Mouse (Mus musculus): ENCODE data around the gene Cdc42bpg. TPM values are rescaled to one million over a fixed set of nuclear protein-coding genes. Genes with fewer than 3 reads are reported as not detected.

The Cdc42bpg gene
- polyA plus RNA-seq, 1 experiment from 2014 or later = 1.0 TPM

DNA sequence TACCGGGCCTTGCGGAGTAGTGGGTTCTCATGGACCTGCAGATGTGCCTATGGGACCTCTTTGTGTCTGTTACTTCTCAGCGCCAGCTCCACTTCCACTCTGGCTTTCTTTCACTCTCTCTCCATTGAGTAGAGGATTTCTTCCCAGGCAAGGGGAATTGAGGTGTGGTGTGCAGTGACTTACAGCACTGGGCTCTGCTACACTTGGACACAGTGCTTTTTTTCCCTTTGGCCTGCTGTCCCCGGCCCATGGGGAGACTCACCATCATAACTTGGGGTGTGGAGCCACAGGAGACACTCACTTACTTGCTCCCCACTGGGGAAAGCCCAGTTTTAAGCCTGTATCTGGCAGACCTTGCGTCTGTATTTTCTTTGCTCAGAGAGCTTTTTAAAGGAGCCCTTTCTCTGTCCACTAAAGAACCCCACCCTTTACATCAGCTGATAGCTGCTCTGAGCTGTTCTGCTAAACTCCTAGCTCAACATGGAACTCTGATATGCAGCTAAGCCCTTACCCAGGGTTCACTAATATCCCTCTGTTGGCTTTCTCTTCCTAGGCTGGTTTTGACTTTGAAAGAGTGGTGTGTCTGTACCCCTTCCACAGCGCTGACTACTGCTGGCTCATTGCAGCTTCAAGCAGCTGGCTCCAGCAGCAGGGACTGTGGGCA is 26.6 kb upstream of the Cdc42bpg start:
- Histone ChIP-seq H3K9me3 (replicated peaks; ENCODE audit: low read length) (no peaks in the 10 kb centered on the region), H3K4me1 (replicated peaks; ENCODE audit: insufficient read depth, low read length) (peaks cover 33% of the 10 kb centered on the region), H3K9ac (ENCODE audit: low read depth, low read length) (peak overlapping the region; percentile 35; the same call in 1 of the 2 replicates), H3K27me3 (ENCODE audit: insufficient read depth, low read length) (no peaks in the 10 kb centered on the region), H3K36me3 (ENCODE audit: insufficient read depth, low read length) (peaks cover 22% of the 10 kb centered on the region), H3K27ac (0 out of 2 replicates have a peak overlapping the region, but pooled peaks have one; percentile 52), H3K4me2 (ENCODE audit: low read length) (peak overlapping the region; percentile 94), H3K4me3 (replicated peaks; ENCODE audit: low read depth, low read length) (no peak overlapping the region)
- 86% methylated on average over 6 of the region's 6 CpGs for WGBS
- ATAC-seq (replicated peaks; ENCODE audit: low FRiP score, low read depth) (no peak), DNase-seq (ENCODE audit: low spot score) (no peak)
- TF ChIP-seq CTCF (IDR thresholded peaks at IDR 0.05; ENCODE audit: low read depth) = no peak

DNA sequence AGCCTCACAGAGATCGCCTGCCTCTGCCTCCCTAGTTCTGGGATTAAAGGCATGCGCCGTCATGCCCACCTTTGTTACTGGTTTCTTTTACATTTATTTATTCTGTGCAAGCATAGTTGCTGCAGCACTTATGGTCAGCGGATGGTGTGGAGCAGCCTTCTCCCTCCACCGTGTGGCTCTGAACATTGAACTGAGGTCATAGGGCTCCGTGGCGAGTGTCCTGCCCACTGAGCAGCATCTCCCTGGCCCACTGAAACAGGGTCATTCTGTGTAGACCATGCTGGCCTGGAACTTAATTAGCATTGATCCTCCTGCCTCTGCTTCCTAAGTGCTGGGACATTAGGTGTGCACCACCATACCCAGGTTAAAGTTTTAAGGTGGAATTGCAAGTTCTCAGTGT is 25.7 kb upstream of the Cdc42bpg start:
- DNase-seq (ENCODE audit: low spot score) = no peak
- 0 out of 2 replicates have a peak overlapping the region, but pooled peaks have one; percentile 35 for H3K9ac ChIP-seq (ENCODE audit: low read depth, low read length)
- no peaks in the 10 kb centered on the region for H3K9me3 ChIP-seq (replicated peaks; ENCODE audit: low read length)
- no peak overlapping the region for H3K27ac ChIP-seq
- no peak overlapping the region for H3K4me2 ChIP-seq (ENCODE audit: low read length)
- H3K4me3 ChIP-seq (replicated peaks; ENCODE audit: low read depth, low read length) = no peak overlapping the region
- TF ChIP-seq CTCF (IDR thresholded peaks at IDR 0.05; ENCODE audit: low read depth) = no peak
- no peak for ATAC-seq (replicated peaks; ENCODE audit: low FRiP score, low read depth)
- H3K4me1 ChIP-seq (replicated peaks; ENCODE audit: insufficient read depth, low read length) = peaks cover 32% of the 10 kb centered on the region
- 64% methylated on average over 7 of the region's 7 CpGs for WGBS
- H3K27me3 ChIP-seq (ENCODE audit: insufficient read depth, low read length) = no peaks in the 10 kb centered on the region
- H3K36me3 ChIP-seq (ENCODE audit: insufficient read depth, low read length) = peaks cover 26% of the 10 kb centered on the region

DNA sequence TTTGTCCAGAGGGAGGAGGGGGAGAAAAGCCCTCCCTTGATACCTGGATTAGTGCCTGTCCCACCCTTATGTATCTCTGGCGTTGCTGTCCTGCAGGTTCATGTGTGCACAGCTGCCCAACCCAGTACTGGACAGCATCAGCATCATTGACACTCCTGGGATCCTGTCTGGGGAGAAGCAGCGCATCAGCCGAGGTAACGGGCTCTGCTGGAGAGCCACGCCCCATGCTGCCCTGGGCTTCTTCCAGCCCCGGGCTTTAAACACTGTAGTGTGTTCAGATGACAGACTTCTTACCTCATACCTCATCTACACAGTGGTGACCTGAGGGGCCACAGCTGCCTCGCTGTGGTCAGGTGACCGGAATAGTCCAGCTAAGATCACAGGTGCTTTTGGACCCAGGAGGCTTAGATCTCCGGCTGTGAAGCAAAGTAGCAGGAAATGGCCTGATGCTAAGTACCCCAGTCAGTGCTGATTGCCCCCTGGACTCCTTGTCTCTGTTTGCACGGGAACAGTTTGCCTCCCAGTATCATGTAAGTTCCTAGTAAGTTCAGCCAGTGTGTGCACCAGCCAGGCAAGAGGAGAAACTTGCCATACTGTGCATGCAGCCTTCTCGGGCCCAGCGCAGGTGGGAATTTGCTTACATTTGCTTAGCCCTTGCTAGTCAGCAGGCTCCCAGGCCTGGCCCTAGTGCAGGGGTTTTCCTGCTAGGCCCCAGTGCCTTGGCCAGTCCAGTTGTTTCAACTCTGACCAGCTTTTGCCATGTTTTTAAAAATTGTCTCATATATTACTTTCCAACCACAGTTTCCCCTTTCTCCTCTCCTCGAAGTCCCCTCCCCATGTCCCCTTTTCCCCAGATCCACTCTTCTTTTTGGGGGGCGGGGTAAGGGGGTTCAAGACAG is 24.9 kb upstream of the Cdc42bpg start:
- no peak overlapping the region for H3K27ac ChIP-seq
- no peaks in the 10 kb centered on the region for H3K9me3 ChIP-seq (replicated peaks; ENCODE audit: low read length)
- peaks cover 30% of the 10 kb centered on the region for H3K36me3 ChIP-seq (ENCODE audit: insufficient read depth, low read length)
- no peak overlapping the region for H3K4me2 ChIP-seq (ENCODE audit: low read length)
- 74% methylated on average over 14 of the region's 14 CpGs for WGBS
- no peak for DNase-seq (ENCODE audit: low spot score)
- H3K4me1 ChIP-seq (replicated peaks; ENCODE audit: insufficient read depth, low read length) = peaks cover 33% of the 10 kb centered on the region
- ATAC-seq (replicated peaks; ENCODE audit: low FRiP score, low read depth) = no peak
- TF ChIP-seq CTCF (IDR thresholded peaks at IDR 0.05; ENCODE audit: low read depth) = no peak
- no peak overlapping the region for H3K4me3 ChIP-seq (replicated peaks; ENCODE audit: low read depth, low read length)
- H3K27me3 ChIP-seq (ENCODE audit: insufficient read depth, low read length) = no peaks in the 10 kb centered on the region
- H3K9ac ChIP-seq (ENCODE audit: low read depth, low read length) = no peak overlapping the region

DNA sequence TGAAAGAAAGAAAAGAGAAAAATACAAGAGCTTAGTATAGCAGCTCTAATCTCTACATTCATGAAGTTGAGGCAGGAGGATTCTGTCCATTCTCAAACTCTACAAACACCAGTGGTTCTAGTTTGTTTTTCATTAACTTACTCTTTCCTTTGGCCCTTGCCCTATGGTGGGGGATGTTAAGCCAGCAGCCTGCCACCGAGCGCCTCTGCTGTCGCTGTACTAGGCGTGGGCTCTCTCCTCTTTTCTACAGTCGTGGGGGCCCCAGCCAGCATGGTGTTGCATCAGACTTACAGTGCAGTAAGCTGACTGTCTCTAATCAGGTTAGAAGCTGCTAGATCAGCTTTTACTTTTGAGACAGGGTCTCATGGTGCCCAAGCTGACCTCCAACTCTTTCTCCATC is 23.3 kb upstream of the Cdc42bpg start:
- H3K9ac ChIP-seq (ENCODE audit: low read depth, low read length) = no peak overlapping the region
- no peak for TF ChIP-seq CTCF (IDR thresholded peaks at IDR 0.05; ENCODE audit: low read depth)
- ATAC-seq (replicated peaks; ENCODE audit: low FRiP score, low read depth) = no peak

DNA sequence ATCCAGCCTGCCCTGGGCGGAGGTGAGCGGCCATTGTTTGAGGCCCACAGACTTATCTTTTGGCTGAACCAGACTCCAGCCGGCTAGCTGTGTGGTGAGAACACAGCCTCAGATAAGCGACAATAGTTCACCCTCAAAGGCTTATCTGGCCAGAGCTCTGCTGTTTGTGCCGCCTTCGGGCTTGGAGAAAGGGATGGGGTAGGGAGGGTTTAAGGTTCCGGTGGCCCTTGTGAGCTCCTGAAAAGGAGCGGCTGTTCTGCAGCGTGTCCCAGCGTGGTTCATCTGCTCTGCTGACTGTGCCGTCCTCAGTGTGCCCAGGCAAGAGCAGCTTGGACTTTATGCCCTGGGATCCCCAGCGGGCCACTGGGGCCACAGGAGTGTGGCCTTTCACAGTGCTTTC is 21.8 kb upstream of the Cdc42bpg start:
- no peak overlapping the region for H3K4me2 ChIP-seq (ENCODE audit: low read length)
- 90% methylated on average over 12 of the region's 12 CpGs for WGBS
- no peak for TF ChIP-seq CTCF (IDR thresholded peaks at IDR 0.05; ENCODE audit: low read depth)

More for the DNA sequence above, 23.3 kb upstream of the Cdc42bpg start:
- no peaks in the 10 kb centered on the region for H3K27me3 ChIP-seq (ENCODE audit: insufficient read depth, low read length)
- H3K4me3 ChIP-seq (replicated peaks; ENCODE audit: low read depth, low read length) = no peak overlapping the region
- DNase-seq (ENCODE audit: low spot score) = no peak
- H3K36me3 ChIP-seq (ENCODE audit: insufficient read depth, low read length) = peaks cover 30% of the 10 kb centered on the region
- no peak overlapping the region for H3K27ac ChIP-seq
- WGBS = 72% methylated on average over 5 of the region's 5 CpGs
- H3K4me1 ChIP-seq (replicated peaks; ENCODE audit: insufficient read depth, low read length) = peaks cover 31% of the 10 kb centered on the region
- no peaks in the 10 kb centered on the region for H3K9me3 ChIP-seq (replicated peaks; ENCODE audit: low read length)
- no peak overlapping the region for H3K4me2 ChIP-seq (ENCODE audit: low read length)

DNA sequence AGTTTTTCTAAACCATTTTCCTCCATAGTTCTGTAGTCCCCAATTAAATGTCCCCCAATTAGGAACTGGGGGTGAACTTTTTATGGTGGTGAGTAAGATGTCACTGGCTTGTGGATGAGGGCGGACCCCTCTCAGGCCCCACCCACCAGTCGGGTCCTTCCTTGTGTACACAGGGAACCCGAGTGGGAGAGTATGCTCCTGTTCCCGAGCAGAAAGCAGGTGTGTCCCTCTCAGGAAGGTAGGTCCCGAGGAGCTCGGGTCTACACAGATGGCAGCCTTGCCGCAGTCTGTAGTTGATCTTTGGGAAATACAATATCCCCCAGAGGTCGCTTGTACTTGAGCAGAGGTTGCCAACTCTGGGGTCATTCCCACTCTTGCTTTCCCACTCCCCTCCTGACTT is 21.0 kb upstream of the Cdc42bpg start:
- Histone ChIP-seq H3K4me3 (replicated peaks; ENCODE audit: low read depth, low read length) (no peak overlapping the region), H3K4me1 (replicated peaks; ENCODE audit: insufficient read depth, low read length) (0 out of 2 replicates have a peak, but pooled peaks cover 12% of the 10 kb centered on the region), H3K27me3 (ENCODE audit: insufficient read depth, low read length) (no peaks in the 10 kb centered on the region), H3K27ac (no peak overlapping the region), H3K36me3 (ENCODE audit: insufficient read depth, low read length) (peaks cover 30% of the 10 kb centered on the region), H3K4me2 (ENCODE audit: low read length) (no peak overlapping the region), H3K9me3 (replicated peaks; ENCODE audit: low read length) (no peaks in the 10 kb centered on the region), H3K9ac (ENCODE audit: low read depth, low read length) (no peak overlapping the region)
- no peak for ATAC-seq (replicated peaks; ENCODE audit: low FRiP score, low read depth)
- no peak for DNase-seq (ENCODE audit: low spot score)
- WGBS = 63% methylated on average over 8 of the region's 8 CpGs
- TF ChIP-seq CTCF (IDR thresholded peaks at IDR 0.05; ENCODE audit: low read depth) = no peak

More for the DNA sequence above, 21.8 kb upstream of the Cdc42bpg start:
- Histone ChIP-seq H3K27ac (no peak overlapping the region), H3K4me1 (replicated peaks; ENCODE audit: insufficient read depth, low read length) (peaks cover 20% of the 10 kb centered on the region; the same call in 1 of the 2 replicates), H3K27me3 (ENCODE audit: insufficient read depth, low read length) (no peaks in the 10 kb centered on the region), H3K9me3 (replicated peaks; ENCODE audit: low read length) (no peaks in the 10 kb centered on the region), H3K9ac (ENCODE audit: low read depth, low read length) (no peak overlapping the region), H3K4me3 (replicated peaks; ENCODE audit: low read depth, low read length) (no peak overlapping the region), H3K36me3 (ENCODE audit: insufficient read depth, low read length) (peaks cover 30% of the 10 kb centered on the region)
- ATAC-seq (replicated peaks; ENCODE audit: low FRiP score, low read depth) (no peak), DNase-seq (ENCODE audit: low spot score) (no peak)
